Mouse (Mus musculus): ENCODE data around the gene Myrfl.

DNA sequence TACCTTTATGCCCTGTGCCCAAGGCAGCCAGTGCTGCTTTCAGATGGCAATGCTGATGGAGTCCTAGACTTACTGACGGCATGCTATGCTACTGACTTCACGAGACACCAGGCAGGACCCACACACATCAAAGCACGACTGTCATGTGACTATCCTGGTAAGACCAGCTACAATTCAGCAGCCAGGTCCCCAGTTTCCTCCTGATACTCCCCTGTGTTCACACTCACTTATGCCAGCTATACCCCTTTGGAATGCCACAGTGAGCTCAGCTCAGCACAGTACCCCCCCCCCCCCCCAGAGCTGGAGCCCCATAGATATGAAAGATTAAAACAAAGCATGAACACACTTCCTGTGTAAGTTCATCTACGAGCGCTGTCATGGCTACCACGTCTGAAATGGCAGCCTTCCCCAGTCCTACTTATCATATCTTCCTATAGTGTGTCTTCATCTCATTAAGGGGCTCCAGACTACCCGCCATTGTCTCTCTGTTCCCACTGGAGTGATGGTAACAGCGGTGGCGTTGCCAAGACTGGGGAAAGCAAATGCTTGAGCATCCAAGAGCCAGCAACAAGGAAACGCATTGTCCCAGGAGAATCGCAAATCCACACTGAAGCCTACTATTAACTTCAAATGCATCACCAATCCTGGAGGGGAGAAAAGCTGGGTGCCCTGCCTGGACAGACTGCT is 43.4 kb downstream of the Myrfl start:
- no peak for TF ChIP-seq GATA1 (IDR thresholded peaks at IDR 0.05; ENCODE audit: low read length)
- no peak for TF ChIP-seq TAL1 (IDR thresholded peaks at IDR 0.05; ENCODE audit: low read length)
